Mouse (Mus musculus) MEL (cell line): ENCODE data around the gene Daam1. TPM values are rescaled to one million over a fixed set of nuclear protein-coding genes. Genes with fewer than 3 reads are reported as not detected.

Experiments used
- DNase-seq: peaks from one replicate; pipeline ENCODE4 v3.0.0; 2011; ENCODE audit warnings: low read depth, low spot score
- H3K27ac ChIP-seq: 2 replicates; pipeline ENCODE4 v1.5.1; 2012; ENCODE audit warnings: low read depth, mild to moderate bottlenecking, control low read depth, low read length, moderate library complexity; ENCODE audit not compliant: control insufficient read depth
- H3K27me3 ChIP-seq, 2 experiments: fragments of 150-350 bp in 1 of 2; sonication (generic) in 1 of 2; 2 replicates each; pipeline ENCODE4 v1.6.1; 2012; ENCODE audit warnings: low read length in 2 of 2, mild to moderate bottlenecking in 2 of 2, improper control_type of control experiment in 1 of 2, moderate library complexity in 1 of 2; ENCODE audit not compliant: insufficient read depth in 2 of 2, control insufficient read depth in 1 of 2
- H3K36me3 ChIP-seq, 2 experiments: 2 replicates each; pipeline ENCODE4 v1.6.1; 2012 to 2014; ENCODE audit warnings: low read length in 2 of 2, improper control_type of control experiment in 1 of 2, inconsistent platforms in 1 of 2, mild to moderate bottlenecking in 1 of 2; ENCODE audit not compliant: insufficient read depth in 2 of 2, control insufficient read depth in 1 of 2
- H3K4me1 ChIP-seq, 2 experiments: fragments of 150-350 bp in 1 of 2; sonication (generic) in 1 of 2; 2 replicates each; pipeline ENCODE4 v1.6.1; 2012; ENCODE audit warnings: low read length in 2 of 2, improper control_type of control experiment in 1 of 2, mild to moderate bottlenecking in 1 of 2; ENCODE audit not compliant: insufficient read depth in 2 of 2, control insufficient read depth in 1 of 2
- H3K4me3 ChIP-seq, 2 experiments: fragments of 150-350 bp in 1 of 2; sonication (generic) in 1 of 2; 2 replicates each; pipeline ENCODE4 v1.5.1; 2012; ENCODE audit warnings: low read depth in 2 of 2, low read length in 2 of 2, mild to moderate bottlenecking in 2 of 2, moderate library complexity in 2 of 2, control low read depth in 1 of 2, improper control_type of control experiment in 1 of 2; ENCODE audit not compliant: control insufficient read depth in 1 of 2, insufficient read depth in 1 of 2
- H3K79me2 ChIP-seq: 2 replicates; pipeline ENCODE4 v1.6.1; 2012; ENCODE audit warnings: mild to moderate bottlenecking, low read length, moderate library complexity; ENCODE audit not compliant: control insufficient read depth, poor library complexity, insufficient read depth
- H3K9ac ChIP-seq: 2 replicates; pipeline ENCODE4 v1.6.1; 2012; ENCODE audit warnings: low read depth, mild to moderate bottlenecking, control low read depth, low read length, moderate library complexity; ENCODE audit not compliant: control insufficient read depth, poor library complexity, severe bottlenecking
- H3K9me3 ChIP-seq: fragments of 150-350 bp; sonication (generic); replicated peaks from 2 replicates; pipeline ENCODE4 v1.6.1; 2012; ENCODE audit warnings: mild to moderate bottlenecking, low read length, improper control_type of control experiment, moderate library complexity; ENCODE audit not compliant: insufficient read depth
- CHD1 ChIP-seq: IDR thresholded peaks from 2 replicates; pipeline ENCODE4 v1.6.1; 2012; ENCODE audit warnings: low read depth, mild to moderate bottlenecking, inconsistent platforms, low read length, improper control_type of control experiment
- CTCF ChIP-seq, 3 experiments: IDR thresholded peaks in 2 of 3; conservative IDR thresholded peaks in 1 of 3; 2 replicates each; pipeline ENCODE4 v1.5.1; 2011 to 2012; ENCODE audit warnings: low read length in 3 of 3, low read depth in 2 of 3, mild to moderate bottlenecking in 2 of 3, improper control_type of control experiment in 1 of 3, inconsistent platforms in 1 of 3, mixed read lengths in 1 of 3, moderate library complexity in 1 of 3; ENCODE audit not compliant: control insufficient read depth in 1 of 3, insufficient read depth in 1 of 3, poor library complexity in 1 of 3, severe bottlenecking in 1 of 3
- E2F4 ChIP-seq: IDR thresholded peaks from 2 replicates; pipeline ENCODE4 v1.6.1; 2011; ENCODE audit warnings: low read depth, low read length, improper control_type of control experiment, borderline replicate concordance
- EP300 ChIP-seq, 2 experiments: IDR thresholded peaks; 2 replicates each; pipeline ENCODE4 v1.6.1; 2011; ENCODE audit warnings: improper control_type of control experiment in 2 of 2, low read length in 2 of 2, low read depth in 1 of 2, mild to moderate bottlenecking in 1 of 2
- GABPA ChIP-seq: IDR thresholded peaks from 2 replicates; pipeline ENCODE4 v1.6.1; 2012; ENCODE audit warnings: low read depth, mild to moderate bottlenecking, inconsistent platforms, low read length, improper control_type of control experiment, moderate library complexity
- GATA1 ChIP-seq: IDR thresholded peaks from 2 replicates; pipeline ENCODE4 v1.6.1; 2011; ENCODE audit warnings: low read depth, low read length, improper control_type of control experiment
- MAFK ChIP-seq: IDR thresholded peaks from 2 replicates; pipeline ENCODE4 v1.6.1; 2011; ENCODE audit warnings: low read depth, mild to moderate bottlenecking, low read length, improper control_type of control experiment, borderline replicate concordance
- MAX ChIP-seq: IDR thresholded peaks from 2 replicates; pipeline ENCODE4 v1.6.1; 2011; ENCODE audit warnings: low read length, improper control_type of control experiment
- MAZ ChIP-seq: IDR thresholded peaks from 2 replicates; pipeline ENCODE4 v1.6.1; 2012; ENCODE audit warnings: low read depth, mild to moderate bottlenecking, inconsistent platforms, low read length, improper control_type of control experiment
- NELFE ChIP-seq: IDR thresholded peaks from 2 replicates; pipeline ENCODE4 v1.6.1; 2011; ENCODE audit warnings: low read depth, low read length, improper control_type of control experiment
- NRF1 ChIP-seq: IDR thresholded peaks from 2 replicates; pipeline ENCODE4 v1.6.1; 2014; ENCODE audit warnings: low read depth, mild to moderate bottlenecking, inconsistent platforms, low read length, improper control_type of control experiment, moderate library complexity; ENCODE audit not compliant: poor library complexity, insufficient read depth, severe bottlenecking
- POLR2AphosphoS5 ChIP-seq: IDR thresholded peaks from 2 replicates; pipeline ENCODE4 v1.6.1; 2012; ENCODE audit warnings: low read depth, borderline replicate concordance, mild to moderate bottlenecking, inconsistent platforms, low read length, moderate library complexity, mixed read lengths
- RCOR1 ChIP-seq: IDR thresholded peaks from 2 replicates; pipeline ENCODE4 v1.6.1; 2012; ENCODE audit warnings: low read depth, mild to moderate bottlenecking, inconsistent platforms, low read length, improper control_type of control experiment
- TAL1 ChIP-seq: IDR thresholded peaks from 2 replicates; pipeline ENCODE4 v1.6.1; 2012; ENCODE audit warnings: mild to moderate bottlenecking, inconsistent platforms, low read length, moderate library complexity, mixed read lengths
- TCF12 ChIP-seq: IDR thresholded peaks from 2 replicates; pipeline ENCODE4 v1.6.1; 2014; ENCODE audit warnings: low read depth, mild to moderate bottlenecking, inconsistent platforms, low read length, improper control_type of control experiment, moderate library complexity
- UBTF ChIP-seq: IDR thresholded peaks from 2 replicates; pipeline ENCODE4 v1.6.1; 2012; ENCODE audit warnings: low read depth, mild to moderate bottlenecking, inconsistent platforms, low read length, improper control_type of control experiment, moderate library complexity, borderline replicate concordance; ENCODE audit not compliant: insufficient read depth
- USF2 ChIP-seq, 2 experiments: IDR thresholded peaks; 2 replicates each; pipeline ENCODE4 v1.6.1; 2011 to 2012; ENCODE audit warnings: improper control_type of control experiment in 2 of 2, low read length in 2 of 2, borderline replicate concordance in 1 of 2, inconsistent platforms in 1 of 2, low read depth in 1 of 2, mild to moderate bottlenecking in 1 of 2; ENCODE audit not compliant: insufficient read depth in 1 of 2
- ZMIZ1 ChIP-seq: IDR thresholded peaks from 2 replicates; pipeline ENCODE4 v1.6.1; 2012; ENCODE audit warnings: low read depth, mild to moderate bottlenecking, inconsistent platforms, low read length, improper control_type of control experiment, moderate library complexity
- ZNF384 ChIP-seq: IDR thresholded peaks from 2 replicates; pipeline ENCODE4 v1.6.1; 2012; ENCODE audit warnings: low read depth, mild to moderate bottlenecking, inconsistent platforms, low read length, improper control_type of control experiment
- polyA plus RNA-seq, 2 experiments: library from polyadenylated mRNA; stranded (reverse) in 1 of 2; unstranded in 1 of 2; fragments of >175 nt in 1 of 2; fragments of >200 nt in 1 of 2; gene quantifications; 2 replicates each; pipeline versions ENCODE4 v1.2.1 to v1.2.4; 2012; ENCODE audit warnings: low replicate concordance in 2 of 2, low read depth in 1 of 2; ENCODE audit not compliant: insufficient read length in 2 of 2, insufficient read depth in 1 of 2, missing spikeins in 1 of 2
- total RNA-seq: library from RNA; depleted of rRNA; stranded (reverse); fragments of 300-350 nt; gene quantifications from 2 replicates; pipeline ENCODE4 v1.2.3, GENCODE M21; 2012

The Daam1 gene
- total and polyA plus RNA-seq, 3 experiments = 9.2 to 12.0 TPM; not detected in 1

GRCm38 (mm10) chr12:71885717-71886116 lies 54.8 kb downstream of the Daam1 start:
- Histone ChIP-seq H3K4me1 (peaks cover 25 to 49% of the 10 kb centered on the region in 2 experiments), H3K9ac (no peak overlapping the region), H3K27ac (no peak overlapping the region), H3K27me3 (no peaks in the 10 kb centered on the region), H3K79me2 (peaks cover 3% of the 10 kb centered on the region; the same call in 1 of the 2 replicates), H3K36me3 (peaks cover 0 to 33% of the 10 kb centered on the region in 2 experiments; a peak in 3 of 4 replicates), H3K9me3 (no peaks in the 10 kb centered on the region), H3K4me3 (no peak overlapping the region)
- no peak for TF ChIP-seq EP300 (IDR thresholded peaks at IDR 0.05; ENCODE audit: low read depth in 1 of 2, low read length in 2 of 2)
- no peak for TF ChIP-seq CTCF (IDR thresholded peaks at IDR 0.05 in 2 of 3, conservative IDR thresholded peaks at IDR 0.05 in 1 of 3; ENCODE audit: control insufficient read depth in 1 of 3, insufficient read depth in 1 of 3, low read depth in 2 of 3, low read length in 3 of 3, poor library complexity in 1 of 3, severe bottlenecking in 1 of 3)
- no peak for TF ChIP-seq RCOR1
- DNase-seq = no peak

- Histone ChIP-seq H3K9me3 (no peaks in the 10 kb centered on the region), H3K27ac (no peak overlapping the region), H3K27me3 (no peaks in the 10 kb centered on the region), H3K4me1 (peaks cover 25 to 49% of the 10 kb centered on the region in 2 experiments), H3K4me3 (no peak overlapping the region), H3K79me2 (peaks cover 3% of the 10 kb centered on the region; the same call in 1 of the 2 replicates), H3K9ac (no peak overlapping the region), H3K36me3 (peaks cover 0 to 33% of the 10 kb centered on the region in 2 experiments; a peak in 3 of 4 replicates)
- DNase-seq = no peak
- TF ChIP-seq RCOR1 (no peak), MAFK (no peak), TCF12 (no peak), UBTF (no peak), E2F4 (no peak), GATA1 (no peak), TAL1 (no peak), GABPA (no peak), NRF1 (no peak), ZMIZ1 (no peak), MAX (no peak), ZNF384 (no peak), USF2 (IDR thresholded peaks at IDR 0.05; ENCODE audit: borderline replicate concordance in 1 of 2, insufficient read depth in 1 of 2, low read depth in 1 of 2, low read length in 2 of 2) (no peak), MAZ (no peak), CTCF (IDR thresholded peaks at IDR 0.05 in 2 of 3, conservative IDR thresholded peaks at IDR 0.05 in 1 of 3; ENCODE audit: control insufficient read depth in 1 of 3, insufficient read depth in 1 of 3, low read depth in 2 of 3, low read length in 3 of 3, poor library complexity in 1 of 3, severe bottlenecking in 1 of 3) (no peak), CHD1 (no peak), POLR2AphosphoS5 (no peak), NELFE (no peak)
These were observed 55.5 kb downstream of the Daam1 start for GRCm38 (mm10) chr12:71886406-71886805.
